Mouse (Mus musculus) ES-Bruce4 (cell line): Measurements from ENCODE around the gene Lrrc73.

ENCODE experiments used
- CTCF ChIP-seq: IDR thresholded peaks from one replicate; pipeline ENCODE4 v1.8.1; 2011; ENCODE audit warnings: low read depth, low read length
- EP300 ChIP-seq: IDR thresholded peaks from 2 replicates; pipeline ENCODE4 v1.6.1; 2011; ENCODE audit warnings: low read depth, low read length; ENCODE audit not compliant: insufficient read depth
- POLR2A ChIP-seq: IDR thresholded peaks from one replicate; pipeline ENCODE4 v1.8.1; 2011; ENCODE audit warnings: low read length; ENCODE audit not compliant: insufficient read depth

GRCm38 (mm10) chr17:46269771-46270534 is 16.6 kb downstream of the Lrrc73 start:
- TF ChIP-seq CTCF (no peak), POLR2A (no peak), EP300 (no peak)
